Mouse (Mus musculus) adrenal gland, adult 18-20 months (tissue): ENCODE data around the gene Tsc22d2. TPM values are rescaled to one million over a fixed set of nuclear protein-coding genes. Genes with fewer than 3 reads are reported as not detected.
"Not testable (repeated sequence)": the region's sequence is repeated elsewhere in the genome, so short reads cannot be mapped to it uniquely, and the experiment has no call there.

ENCODE experiments used
- DNase-seq, 2 experiments: peaks; one replicate each; pipeline ENCODE4 v3.0.0; 2021 to 2022; ENCODE audit warnings: low spot score in 2 of 2
- total RNA-seq, 2 experiments: library from RNA; stranded (reverse); gene quantifications; 1 replicate in 1 of 2; 2 replicates in 1 of 2; pipeline ENCODE4 v1.2.3; 2021

The Tsc22d2 gene
- total RNA-seq, 2 experiments from 2014 or later: 35.6 to 38.1 TPM

DNA sequence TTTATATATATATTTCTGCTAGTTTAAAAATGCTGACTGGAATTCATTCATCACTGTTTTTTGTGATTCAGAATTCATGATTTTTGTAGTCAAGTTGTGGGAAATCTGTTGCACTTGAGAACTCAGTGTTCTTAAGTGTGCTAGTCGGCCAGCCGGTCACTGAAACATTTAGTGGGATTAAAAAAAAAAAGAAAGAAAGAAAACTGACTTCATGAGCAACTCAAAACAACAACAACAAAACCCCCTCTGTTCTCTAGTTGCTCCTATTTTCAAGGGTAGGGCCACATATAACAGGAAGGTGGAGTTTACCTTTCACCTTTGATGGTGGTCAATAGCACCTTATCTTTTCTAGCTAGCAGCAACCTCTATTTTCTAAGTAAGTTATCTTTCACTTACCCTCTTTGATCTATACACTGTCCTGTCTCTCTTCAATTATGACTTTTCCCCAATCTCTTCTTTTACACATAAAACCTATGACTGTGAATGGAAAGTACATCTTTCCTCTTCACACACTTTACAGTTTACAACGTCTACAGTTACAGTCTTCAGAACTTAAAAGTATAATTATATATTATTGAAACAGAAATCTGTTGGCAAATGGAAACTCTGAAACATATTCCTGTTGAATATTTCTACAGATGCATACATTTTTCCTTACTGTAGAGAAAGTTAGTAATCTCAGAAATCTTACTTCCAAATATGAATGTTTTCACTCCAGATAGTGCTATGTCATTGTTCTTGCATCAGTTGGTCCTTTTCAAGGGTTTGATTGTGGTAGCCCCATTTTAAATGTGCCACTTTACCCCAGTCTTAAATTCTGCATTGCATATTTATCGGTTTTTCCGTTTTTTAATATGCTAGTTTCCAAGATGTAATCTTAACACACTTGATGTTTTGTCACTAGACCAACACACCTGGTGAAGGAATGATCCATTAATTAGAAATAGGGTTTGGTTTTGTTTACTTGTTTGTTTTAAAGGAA, 4.5 kb downstream of the Tsc22d2 start:
- no peak for DNase-seq

DNA sequence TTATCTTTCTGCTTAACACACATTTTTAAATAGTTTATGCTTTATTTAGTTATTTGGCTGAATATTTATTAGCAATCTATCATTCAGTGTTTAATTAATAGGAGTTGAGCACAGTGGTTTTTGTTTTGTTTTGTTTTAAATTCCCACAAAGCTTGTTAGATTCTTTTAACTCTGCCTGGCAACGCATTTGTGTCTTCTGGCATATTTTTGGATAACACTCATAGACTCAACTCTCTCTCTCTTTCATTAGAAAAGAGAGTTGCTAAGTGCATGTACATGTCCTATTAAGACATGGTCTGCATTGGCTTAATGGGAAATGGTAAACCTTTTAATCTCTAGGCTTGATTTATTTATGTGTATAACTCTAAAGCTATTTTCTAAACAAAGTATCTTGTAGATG, 14.3 kb downstream of the Tsc22d2 start:
- DNase-seq: no peak

DNA sequence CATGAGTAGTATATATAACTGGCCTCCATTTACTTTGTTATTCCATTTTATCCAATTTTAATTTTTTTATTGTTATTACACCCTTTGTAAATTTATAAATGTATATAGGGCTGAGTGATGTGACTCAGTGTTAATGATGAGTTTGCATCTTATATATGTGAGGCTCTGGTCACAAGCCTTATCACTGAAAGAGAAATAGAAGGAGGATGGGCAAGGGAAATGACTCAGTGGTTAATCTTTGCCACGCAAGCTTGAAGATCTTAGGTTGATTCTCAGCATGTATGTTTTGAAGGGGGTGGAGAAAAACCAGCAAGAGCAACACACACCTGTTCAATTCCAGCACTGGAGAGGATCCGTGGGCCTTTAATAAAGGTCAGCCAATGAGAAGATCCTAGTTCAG, 19.9 kb downstream of the Tsc22d2 start:
- DNase-seq: no peak

DNA sequence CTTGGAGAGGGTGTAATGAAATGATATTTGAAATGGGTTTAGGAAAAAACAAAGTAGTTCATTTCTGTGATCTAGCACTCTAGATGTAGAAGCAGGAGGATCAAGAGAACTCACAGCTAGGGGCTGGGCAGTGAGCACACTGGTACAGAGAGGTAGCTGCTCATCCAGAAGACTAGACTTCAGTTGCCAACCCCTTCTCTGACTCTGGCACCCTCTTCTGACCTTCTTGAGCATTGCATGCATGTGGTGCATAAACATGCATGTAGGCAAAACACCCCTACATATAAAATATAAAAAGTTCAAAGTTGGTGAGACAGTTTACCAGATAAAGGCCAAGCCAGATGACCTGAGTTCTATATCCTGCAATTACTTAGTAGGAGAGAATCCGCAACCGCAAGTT, 33.7 kb downstream of the Tsc22d2 start:
- no peak for DNase-seq

DNA sequence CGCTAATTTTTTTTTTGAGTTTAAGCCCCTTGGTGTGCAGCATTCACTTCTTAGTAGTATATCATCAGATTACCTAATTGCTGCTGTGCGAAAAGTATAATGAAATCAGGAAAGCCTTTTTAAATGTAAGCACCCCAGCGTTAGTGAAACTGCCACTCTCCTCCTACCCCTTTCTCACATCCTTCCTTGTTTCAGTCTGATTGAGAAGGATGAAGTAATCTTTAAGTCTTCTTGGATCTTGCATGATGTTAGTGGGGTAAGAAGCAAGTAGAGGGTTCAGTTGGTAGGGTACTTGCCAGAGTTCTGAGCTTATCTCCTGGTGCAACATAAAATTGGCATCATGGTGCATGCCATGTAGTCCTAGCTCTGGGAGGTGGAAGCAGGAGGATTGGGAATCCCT, 35.0 kb downstream of the Tsc22d2 start:
- DNase-seq: no peak

DNA sequence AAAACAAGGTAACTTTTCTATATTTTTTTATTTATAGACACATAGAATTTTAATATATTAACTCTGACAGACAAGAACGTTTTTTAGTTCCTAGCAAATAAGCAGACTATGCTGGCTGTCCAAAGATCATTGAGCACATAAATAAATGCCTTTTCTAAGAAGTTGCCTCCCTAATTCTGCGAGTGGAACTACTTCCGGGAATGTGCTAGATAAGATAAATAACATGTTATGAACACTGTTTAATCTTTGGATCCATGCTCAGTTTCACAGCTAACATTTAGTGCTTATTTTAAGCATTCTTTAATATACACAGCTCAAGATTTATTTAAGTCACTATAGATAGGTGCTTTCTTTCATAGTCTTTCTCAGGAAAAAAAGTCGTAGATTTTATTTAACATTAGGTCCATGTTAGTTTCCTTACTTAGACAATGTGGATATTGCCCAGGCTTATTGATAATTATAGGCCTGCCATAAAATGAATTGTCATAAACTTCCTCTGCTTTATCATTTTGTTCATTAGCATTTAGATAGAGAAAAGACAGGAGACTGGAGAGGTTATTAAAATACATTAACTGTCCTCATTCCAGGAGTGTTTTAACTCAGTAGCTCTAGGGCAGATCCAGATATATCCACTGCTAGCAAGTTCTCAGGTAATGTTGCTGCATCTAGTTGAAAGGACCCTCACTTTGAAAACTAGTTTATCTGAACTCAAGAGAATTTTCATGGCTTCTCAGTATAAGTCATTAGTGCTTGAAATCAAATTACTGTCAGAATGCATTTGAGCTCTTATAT, 40.1 kb downstream of the Tsc22d2 start:
- no peak for DNase-seq

DNA sequence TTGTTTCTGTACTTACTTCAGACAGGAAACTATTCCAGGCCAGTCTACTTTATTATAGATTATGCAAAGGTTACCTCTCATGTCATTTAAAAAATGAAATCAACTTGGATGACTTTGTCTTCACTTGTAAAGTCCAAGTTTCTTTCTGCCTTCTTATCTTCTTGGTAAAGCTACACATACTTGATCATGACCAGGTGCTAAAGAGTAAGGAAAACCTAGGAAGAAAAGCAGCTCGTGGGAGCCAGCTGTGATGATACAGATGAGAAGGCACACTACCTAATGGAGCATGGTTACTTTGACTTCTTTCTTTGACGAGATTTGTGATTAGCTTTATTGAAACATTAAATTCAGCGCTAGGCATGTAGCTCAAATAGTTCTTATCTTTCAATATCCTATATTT, 40.7 kb downstream of the Tsc22d2 start:
- no peak for DNase-seq

DNA sequence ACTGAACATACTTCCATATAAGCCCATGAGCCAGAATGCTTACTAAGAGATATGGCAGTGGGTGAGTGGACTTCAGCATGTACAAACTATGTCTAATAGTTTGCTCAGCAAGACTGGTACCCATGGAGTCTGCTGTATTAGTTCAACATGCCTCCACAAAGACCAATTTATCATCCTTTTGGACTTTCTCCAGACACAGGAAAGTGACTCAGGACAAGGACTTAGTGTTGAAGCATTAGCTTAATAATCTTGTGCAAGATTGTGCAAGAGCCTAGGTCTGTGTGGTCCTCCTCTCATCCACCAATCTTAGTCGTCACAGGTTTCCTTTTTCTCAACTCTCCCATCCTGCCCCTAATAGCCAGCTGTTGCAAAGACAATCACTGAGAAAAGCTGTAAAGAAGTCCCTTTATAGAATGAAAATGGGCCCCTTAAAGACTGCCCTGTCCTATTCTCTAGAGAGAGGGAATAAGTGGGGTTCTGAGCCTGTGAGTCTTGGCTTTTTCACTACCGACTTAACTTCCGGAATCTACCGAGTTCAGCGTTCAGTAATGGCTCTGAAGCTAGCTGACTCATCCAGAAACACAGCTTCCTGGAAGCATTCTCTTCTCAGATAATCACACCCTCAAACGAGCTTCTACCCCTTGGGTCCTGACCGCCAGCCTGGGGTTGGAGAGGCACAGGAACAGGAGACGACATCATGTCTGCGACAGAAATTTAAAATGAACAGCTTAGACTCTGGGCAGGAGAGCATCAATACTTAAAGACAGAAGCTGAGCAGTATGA, 55.3 kb downstream of the Tsc22d2 start:
- DNase-seq: peak in 1 of 2 experiments; percentile 15

DNA sequence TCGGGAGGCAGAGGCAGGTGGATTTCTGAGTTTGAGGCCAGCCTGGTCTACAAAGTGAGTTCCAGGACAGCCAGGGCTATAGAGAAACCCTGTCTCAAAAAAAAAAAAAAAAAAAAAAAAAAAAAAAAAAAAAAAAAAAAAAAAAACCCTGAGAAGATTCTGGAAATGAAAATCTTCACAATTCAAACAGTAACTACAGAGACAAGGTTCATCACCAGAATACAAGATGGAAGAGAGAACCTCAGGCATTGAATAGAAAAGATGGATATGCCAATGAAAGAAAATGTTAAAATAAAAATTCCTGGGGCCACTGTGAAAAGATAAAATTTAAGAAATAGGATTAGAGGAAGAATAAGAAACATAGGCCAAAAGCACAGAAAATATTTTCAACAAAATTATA, 60.8 kb downstream of the Tsc22d2 start:
- not testable (repeated sequence) for DNase-seq

DNA sequence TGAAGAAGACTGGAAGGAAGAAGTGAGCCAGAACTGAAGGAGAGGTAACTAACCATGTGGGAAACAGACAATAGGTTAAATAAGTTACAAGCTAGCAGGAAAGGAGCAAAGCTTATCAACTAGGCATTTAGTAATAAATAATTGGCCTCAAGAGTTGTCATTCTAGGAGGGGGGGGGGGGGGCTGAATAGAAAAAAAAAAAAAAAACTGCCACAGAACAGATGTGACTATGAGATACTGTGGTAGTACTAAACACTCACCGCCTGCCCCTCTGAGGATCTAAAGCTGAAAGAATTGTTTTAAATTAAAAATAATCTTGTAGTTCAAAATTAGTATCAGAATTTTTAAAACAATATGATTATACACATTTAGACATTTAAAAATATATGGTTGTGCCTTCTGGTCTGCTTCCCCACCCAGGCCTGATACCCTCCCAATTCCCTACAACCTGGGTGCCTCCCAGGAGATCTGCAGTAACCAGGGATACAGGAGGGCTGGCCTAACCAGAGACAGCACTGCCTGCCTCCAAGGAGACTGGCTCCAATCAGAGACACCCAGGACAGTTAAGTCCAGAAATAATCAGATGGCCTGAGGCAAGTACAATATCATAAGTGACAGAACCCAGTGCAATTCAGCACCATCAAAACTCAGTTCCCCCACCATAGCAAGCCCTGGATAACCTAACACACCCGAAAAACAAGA, 64.4 kb downstream of the Tsc22d2 start:
- DNase-seq: no peak

DNA sequence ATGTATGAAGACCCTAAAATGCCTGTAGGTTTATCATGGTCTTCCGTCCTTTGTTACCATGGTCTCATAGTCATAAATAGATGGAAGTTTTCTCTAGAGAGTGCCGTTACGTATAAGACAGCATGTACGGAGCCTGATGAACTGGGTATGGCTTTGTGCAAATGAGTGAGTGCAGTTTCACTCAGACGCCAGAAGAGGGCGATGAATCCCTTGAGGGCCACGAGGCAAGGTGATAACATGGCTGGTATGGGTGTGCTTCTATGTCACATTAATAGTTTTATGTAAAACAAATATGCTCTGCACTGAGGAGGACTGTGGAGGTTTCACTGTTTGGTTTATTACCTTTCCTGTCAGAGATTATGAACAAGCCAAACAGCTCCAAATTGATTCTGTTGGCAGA, 71.4 kb downstream of the Tsc22d2 start:
- no peak for DNase-seq

DNA sequence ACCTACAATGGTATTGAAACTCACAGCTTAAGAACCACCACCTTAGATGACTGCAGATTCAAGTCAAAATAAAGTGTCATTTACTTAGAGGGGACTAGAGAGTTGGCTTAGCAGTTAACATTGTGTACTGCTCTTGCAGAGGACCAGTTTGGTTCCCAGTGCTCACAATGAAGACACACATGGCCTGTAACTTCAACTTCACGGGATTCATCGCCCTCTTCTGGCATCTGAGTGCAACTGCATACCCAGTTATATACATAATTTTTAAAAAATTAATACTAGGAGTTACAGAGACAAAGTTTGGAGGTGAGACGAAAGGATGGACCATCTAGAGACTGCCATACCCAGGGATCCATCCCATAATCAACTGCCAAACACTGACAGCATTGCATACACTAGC, 72.6 kb downstream of the Tsc22d2 start:
- DNase-seq: no peak

DNA sequence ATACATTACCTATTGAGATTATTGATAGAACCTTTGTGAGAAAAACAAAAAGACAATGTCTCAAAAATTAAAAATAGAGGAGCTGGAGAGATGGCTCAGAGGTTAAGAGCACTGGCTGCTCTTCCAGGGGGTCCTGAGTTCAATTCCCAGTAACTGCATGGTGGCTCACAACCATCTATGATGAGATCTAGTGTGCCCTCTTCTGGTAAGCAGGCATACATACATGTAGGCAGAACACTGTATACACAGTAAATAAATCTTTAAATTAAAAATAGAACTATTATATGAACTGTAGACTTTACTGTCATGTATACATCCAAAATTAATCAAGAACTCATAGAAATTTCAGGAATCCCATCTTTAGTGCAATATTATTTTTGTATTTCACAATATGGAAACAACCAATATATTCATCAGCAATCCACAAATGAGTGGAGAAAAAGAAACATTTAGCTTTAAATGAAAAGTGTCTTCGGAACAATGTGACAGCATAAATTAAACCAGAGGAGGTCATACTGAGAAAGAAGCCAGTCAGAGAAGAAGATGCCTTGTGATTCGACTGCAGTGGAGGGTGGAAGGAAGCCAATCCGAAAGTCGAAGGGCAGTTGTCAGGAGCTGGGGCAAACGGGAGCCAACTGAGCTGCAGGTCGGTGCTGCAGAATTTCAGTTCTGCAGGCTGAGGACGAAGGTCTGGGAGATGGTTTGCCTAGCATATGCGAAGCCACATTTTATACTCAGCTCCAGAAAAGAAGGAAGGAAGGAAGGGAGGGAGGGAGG, 73.7 kb downstream of the Tsc22d2 start:
- no peak for DNase-seq

DNA sequence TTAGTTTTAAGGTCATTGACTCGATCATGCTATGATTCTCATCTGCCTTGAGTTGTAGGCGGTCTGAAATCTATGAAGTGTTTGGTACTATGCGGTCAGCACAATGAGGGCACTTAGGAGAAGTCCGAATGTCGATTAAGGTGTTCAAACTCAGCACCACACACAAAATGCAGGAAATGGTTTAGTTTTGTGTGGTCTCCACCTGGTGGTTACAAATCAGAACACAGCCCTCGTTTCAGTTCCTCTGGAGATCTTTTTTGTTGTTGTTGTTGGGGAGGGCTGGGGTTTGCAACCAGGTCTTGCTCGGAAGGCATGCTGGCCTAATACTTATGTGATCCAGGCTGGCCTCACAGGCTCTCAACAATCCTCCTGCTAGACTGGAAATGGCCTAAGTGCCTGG, 76.3 kb downstream of the Tsc22d2 start:
- no peak for DNase-seq

DNA sequence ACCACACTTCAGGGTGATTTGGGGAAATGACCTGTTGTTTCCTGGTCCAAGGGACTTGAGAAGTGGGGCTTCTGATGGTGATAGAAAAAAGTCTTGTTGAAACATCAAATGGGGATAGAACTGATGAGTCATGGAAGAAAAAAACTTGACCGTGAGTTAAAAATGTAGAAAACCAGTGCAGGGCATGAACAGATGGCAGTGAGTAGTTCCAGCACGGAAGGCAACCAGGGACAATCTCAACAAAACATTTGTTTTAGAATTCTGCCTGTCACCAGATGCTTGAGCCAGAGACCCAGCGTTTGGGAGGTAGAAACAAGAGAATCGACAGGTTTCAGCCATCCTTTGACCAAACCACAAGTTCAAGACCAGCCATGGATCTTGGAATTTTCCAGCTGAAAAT, 79.1 kb downstream of the Tsc22d2 start:
- no peak for DNase-seq

DNA sequence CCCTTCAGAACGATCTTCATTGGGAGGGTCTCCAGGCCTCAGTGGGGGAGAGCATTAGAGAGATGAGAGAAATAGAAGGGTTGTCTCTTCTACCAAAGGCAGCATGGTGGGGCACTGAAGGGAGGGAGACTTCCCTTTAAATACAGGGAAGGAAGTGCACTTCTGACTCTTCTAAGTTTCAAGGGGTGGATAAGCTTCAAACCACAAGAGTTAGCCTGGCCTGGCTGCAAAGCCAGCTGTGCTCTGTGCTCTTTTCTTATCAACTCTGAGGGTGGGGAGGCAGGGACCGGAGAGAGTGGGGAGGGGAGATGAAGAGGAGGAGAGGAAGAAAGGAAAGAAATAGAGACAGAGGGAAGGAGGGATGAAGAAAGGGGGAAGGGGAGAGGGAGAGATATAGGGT, 87.4 kb downstream of the Tsc22d2 start:
- no peak for DNase-seq

DNA sequence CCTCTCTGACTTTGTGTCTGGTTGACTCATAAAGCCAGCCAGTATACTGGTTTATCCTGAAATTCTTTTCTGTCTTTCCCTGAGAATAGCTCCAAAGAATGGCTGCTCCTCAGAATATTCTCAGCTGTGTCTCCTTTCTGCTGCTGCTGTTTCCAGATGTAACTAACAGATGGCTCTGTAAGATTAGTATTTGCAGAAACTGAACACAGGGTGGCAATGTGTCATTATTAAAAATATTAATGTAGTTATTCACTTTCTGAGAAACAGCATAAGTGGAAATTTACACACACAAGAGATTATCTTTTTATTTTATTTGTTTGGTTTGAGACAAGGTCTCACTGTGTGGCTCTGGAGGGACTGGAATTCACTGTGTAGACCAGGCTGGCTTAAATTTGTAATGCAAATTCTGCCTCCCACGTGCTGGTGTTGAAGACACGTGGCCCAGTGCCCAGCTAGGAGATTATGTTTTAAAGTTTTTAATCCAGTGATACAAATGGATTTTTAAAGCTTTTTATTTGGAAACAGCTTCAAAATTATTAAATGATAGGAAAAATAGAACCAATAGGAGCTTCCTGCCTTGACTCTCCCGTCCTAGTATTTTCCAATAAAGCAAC, 89.3 kb downstream of the Tsc22d2 start:
- DNase-seq: no peak

DNA sequence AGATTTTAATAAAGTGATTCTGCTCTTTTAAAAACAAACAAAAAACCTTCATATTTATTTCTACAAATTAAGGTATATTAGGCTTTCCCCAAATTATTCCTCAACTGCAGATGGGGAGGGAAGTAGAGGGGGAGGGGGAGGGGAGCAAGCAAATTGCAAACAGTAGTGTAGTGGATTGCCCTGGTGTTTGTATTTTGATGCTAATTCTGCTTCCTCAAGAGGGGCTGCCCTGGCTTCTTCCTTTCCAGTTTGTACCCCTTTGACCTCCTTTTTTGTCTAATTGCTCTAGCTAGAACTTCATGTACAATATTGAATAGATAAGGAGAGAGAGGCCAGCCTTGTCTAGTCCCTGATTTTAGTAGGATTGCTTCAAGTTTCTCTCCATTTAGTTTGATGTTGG, 90.2 kb downstream of the Tsc22d2 start:
- no peak for DNase-seq

DNA sequence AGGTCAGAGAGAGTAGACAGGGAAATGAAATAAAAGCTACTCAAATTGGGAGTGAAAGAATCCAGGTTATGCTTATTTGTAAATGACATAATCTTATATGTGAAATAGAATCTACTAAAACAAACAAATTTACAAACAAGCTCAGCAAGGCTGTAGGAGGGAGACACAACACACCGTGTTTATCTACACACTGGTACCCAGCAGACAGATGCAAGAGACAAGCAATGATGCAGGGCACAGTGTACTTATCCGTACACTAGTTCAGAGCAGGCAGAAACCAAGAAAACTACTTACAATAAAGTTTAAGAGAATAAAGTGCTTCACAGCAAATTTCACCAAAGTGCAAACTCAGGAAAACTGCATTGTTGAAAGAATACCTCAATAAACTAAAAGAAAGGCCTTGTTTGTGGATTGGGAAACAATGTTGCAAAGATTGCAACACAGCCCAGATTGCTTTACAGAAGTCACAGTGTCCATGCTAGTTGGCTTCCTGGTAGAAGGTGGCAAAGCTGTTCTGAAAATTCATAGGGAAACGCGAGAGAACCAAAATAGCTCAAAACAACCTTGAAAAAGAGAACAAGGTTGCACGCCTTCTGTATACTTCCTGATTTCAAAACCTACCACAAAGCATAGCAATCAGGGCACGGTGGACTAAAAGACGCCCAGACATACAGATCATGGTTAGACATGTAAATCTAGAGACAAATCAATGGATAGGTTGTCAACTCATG, 93.7 kb downstream of the Tsc22d2 start:
- DNase-seq: no peak
